Mouse (Mus musculus) CH12.LX (cell line): ENCODE results near the gene Asic1.

ENCODE experiments used
- CHD1 ChIP-seq: IDR thresholded peaks from 2 replicates; pipeline ENCODE4 v1.6.1; 2012; ENCODE audit warnings: low read depth, low read length, improper control_type of control experiment, inconsistent platforms
- CTCF ChIP-seq, 2 experiments: IDR thresholded peaks in 1 of 2; conservative IDR thresholded peaks in 1 of 2; 2 replicates each; pipeline ENCODE4 v1.5.1; 2011 to 2012; ENCODE audit warnings: low read depth in 2 of 2, low read length in 2 of 2, improper control_type of control experiment in 1 of 2, inconsistent platforms in 1 of 2, mild to moderate bottlenecking in 1 of 2, moderate library complexity in 1 of 2
- GABPA ChIP-seq: IDR thresholded peaks from 2 replicates; pipeline ENCODE4 v1.6.1; 2012; ENCODE audit warnings: low read depth, low read length, improper control_type of control experiment, inconsistent platforms; ENCODE audit not compliant: insufficient replicate concordance
- MEF2A ChIP-seq: IDR thresholded peaks from 2 replicates; pipeline ENCODE4 v1.6.1; 2014; ENCODE audit warnings: low read depth, mild to moderate bottlenecking, inconsistent platforms, low read length, improper control_type of control experiment, borderline replicate concordance
- MYC ChIP-seq: IDR thresholded peaks from 2 replicates; pipeline ENCODE4 v1.6.1; 2011; ENCODE audit warnings: low read depth, mild to moderate bottlenecking, improper control_type of control experiment, low read length
- NRF1 ChIP-seq: IDR thresholded peaks from 2 replicates; pipeline ENCODE4 v1.6.1; 2014; ENCODE audit warnings: low read depth, mild to moderate bottlenecking, inconsistent platforms, low read length, improper control_type of control experiment, moderate library complexity
- RAD21 ChIP-seq: IDR thresholded peaks from 2 replicates; pipeline ENCODE4 v1.6.1; 2011; ENCODE audit warnings: low read depth, mild to moderate bottlenecking, low read length, improper control_type of control experiment, moderate library complexity

- TF ChIP-seq MYC (no peak), NRF1 (no peak), CTCF (conservative IDR thresholded peaks at IDR 0.05 in 1 of 2, IDR thresholded peaks at IDR 0.05 in 1 of 2; ENCODE audit: low read depth in 2 of 2, low read length in 2 of 2) (no peak), CHD1 (no peak), MEF2A (no peak), GABPA (no peak), RAD21 (no peak)
Observed at GRCm38 (mm10) chr15:99715361-99715865, 45.2 kb downstream of the Asic1 start.
